Mouse (Mus musculus): ENCODE data around the gene Mrpl23. TPM values are rescaled to one million over a fixed set of nuclear protein-coding genes. Genes with fewer than 3 reads are reported as not detected.
A peak's percentile ranks its signal among the peaks of the same experiment; 100 is the strongest.

The Mrpl23 gene
- total and polyA plus RNA-seq, 2 experiments from 2014 or later: 25.5 to 69.3 TPM

GRCm38 (mm10) chr7:142575971-142576370 is 43.5 kb downstream of the Mrpl23 start:
- 94% methylated on average over 5 of the region's 5 CpGs for WGBS
- ATAC-seq (no peak), DNase-seq (ENCODE audit: low spot score) (no peak)
- H3K9ac ChIP-seq (replicated peaks; ENCODE audit: low read length): no peak overlapping the region
- no peak for TF ChIP-seq CTCF (IDR thresholded peaks at IDR 0.05; ENCODE audit: low read depth)
- no peak overlapping the region for H3K4me2 ChIP-seq (ENCODE audit: low read depth, low read length)
- H3K27ac ChIP-seq: no peak overlapping the region
- H3K9me3 ChIP-seq (ENCODE audit: low read length): 0 out of 2 replicates have a peak, but pooled peaks cover 3% of the 10 kb centered on the region
- no peaks in the 10 kb centered on the region for H3K27me3 ChIP-seq (ENCODE audit: insufficient read depth, low read length)
- H3K36me3 ChIP-seq (ENCODE audit: insufficient read depth, low read length): no peaks in the 10 kb centered on the region
- H3K4me3 ChIP-seq (ENCODE audit: low read length): no peak overlapping the region
- no peaks in the 10 kb centered on the region for H3K4me1 ChIP-seq (ENCODE audit: insufficient read depth, low read length)

GRCm38 (mm10) chr7:142576472-142577326 is 44.2 kb downstream of the Mrpl23 start:
- DNase-seq (ENCODE audit: low spot score) (no peak), ATAC-seq (no peak)
- H3K36me3 ChIP-seq (ENCODE audit: insufficient read depth, low read length): no peaks in the 10 kb centered on the region
- no peak overlapping the region for H3K27ac ChIP-seq
- H3K27me3 ChIP-seq (ENCODE audit: insufficient read depth, low read length): no peaks in the 10 kb centered on the region
- TF ChIP-seq CTCF (IDR thresholded peaks at IDR 0.05; ENCODE audit: low read depth): no peak
- no peak overlapping the region for H3K9ac ChIP-seq (replicated peaks; ENCODE audit: low read length)
- 87% methylated on average over 25 of the region's 25 CpGs for WGBS
- no peaks in the 10 kb centered on the region for H3K4me1 ChIP-seq (ENCODE audit: insufficient read depth, low read length)
- 0 out of 2 replicates have a peak, but pooled peaks cover 3% of the 10 kb centered on the region for H3K9me3 ChIP-seq (ENCODE audit: low read length)
- no peak overlapping the region for H3K4me2 ChIP-seq (ENCODE audit: low read depth, low read length)
- H3K4me3 ChIP-seq (ENCODE audit: low read length): no peak overlapping the region

- peak; percentile 39 for DNase-seq (ENCODE audit: low spot score)
- no peak for ATAC-seq
- WGBS: 48% methylated on average over 26 of the region's 26 CpGs
Measured at GRCm38 (mm10) chr7:142577806-142578423, 45.4 kb downstream of the Mrpl23 start.

GRCm38 (mm10) chr7:142579069-142579468 is 46.6 kb downstream of the Mrpl23 start:
- Histone ChIP-seq H3K9ac (replicated peaks; ENCODE audit: low read length) (no peak overlapping the region), H3K27me3 (ENCODE audit: insufficient read depth, low read length) (no peaks in the 10 kb centered on the region), H3K9me3 (ENCODE audit: low read length) (0 out of 2 replicates have a peak, but pooled peaks cover 3% of the 10 kb centered on the region), H3K27ac (no peak overlapping the region), H3K4me1 (ENCODE audit: insufficient read depth, low read length) (no peaks in the 10 kb centered on the region), H3K36me3 (ENCODE audit: insufficient read depth, low read length) (no peaks in the 10 kb centered on the region), H3K4me3 (ENCODE audit: low read length) (no peak overlapping the region), H3K4me2 (ENCODE audit: low read depth, low read length) (no peak overlapping the region)
- WGBS: 55% methylated on average over 5 of the region's 5 CpGs
- ATAC-seq (no peak), DNase-seq (ENCODE audit: low spot score) (no peak)
- peak; percentile 51 for TF ChIP-seq CTCF (IDR thresholded peaks at IDR 0.05; ENCODE audit: low read depth)

More at GRCm38 (mm10) chr7:142577806-142578423, 45.4 kb downstream of the Mrpl23 start:
- Histone ChIP-seq H3K27ac (no peak overlapping the region), H3K4me1 (ENCODE audit: insufficient read depth, low read length) (no peaks in the 10 kb centered on the region), H3K4me3 (ENCODE audit: low read length) (no peak overlapping the region; the same call in 1 of the 2 replicates), H3K36me3 (ENCODE audit: insufficient read depth, low read length) (no peaks in the 10 kb centered on the region), H3K4me2 (ENCODE audit: low read depth, low read length) (peak overlapping the region; percentile 40), H3K9ac (replicated peaks; ENCODE audit: low read length) (no peak overlapping the region), H3K9me3 (ENCODE audit: low read length) (0 out of 2 replicates have a peak, but pooled peaks cover 3% of the 10 kb centered on the region), H3K27me3 (ENCODE audit: insufficient read depth, low read length) (no peaks in the 10 kb centered on the region)
- no peak for TF ChIP-seq CTCF (IDR thresholded peaks at IDR 0.05; ENCODE audit: low read depth)

- H3K9ac ChIP-seq (replicated peaks; ENCODE audit: low read length): no peak overlapping the region
Measured at GRCm38 (mm10) chr7:142580121-142580879, 47.8 kb downstream of the Mrpl23 start.

GRCm38 (mm10) chr7:142581186-142581585 is 48.7 kb downstream of the Mrpl23 start:
- no peak overlapping the region for H3K4me3 ChIP-seq (ENCODE audit: low read length)
- ATAC-seq (no peak), DNase-seq (ENCODE audit: low spot score) (no peak)
- peak overlapping the region; percentile 45 for H3K4me2 ChIP-seq (ENCODE audit: low read depth, low read length)
- H3K27ac ChIP-seq: no peak overlapping the region
- 0 out of 2 replicates have a peak, but pooled peaks cover 3% of the 10 kb centered on the region for H3K9me3 ChIP-seq (ENCODE audit: low read length)
- no peaks in the 10 kb centered on the region for H3K4me1 ChIP-seq (ENCODE audit: insufficient read depth, low read length)
- no peaks in the 10 kb centered on the region for H3K27me3 ChIP-seq (ENCODE audit: insufficient read depth, low read length)
- TF ChIP-seq CTCF (IDR thresholded peaks at IDR 0.05; ENCODE audit: low read depth): no peak
- WGBS: 43% methylated on average over 7 of the region's 7 CpGs
- H3K36me3 ChIP-seq (ENCODE audit: insufficient read depth, low read length): no peaks in the 10 kb centered on the region
- H3K9ac ChIP-seq (replicated peaks; ENCODE audit: low read length): no peak overlapping the region

More at GRCm38 (mm10) chr7:142580121-142580879, 47.8 kb downstream of the Mrpl23 start:
- Histone ChIP-seq H3K4me2 (ENCODE audit: low read depth, low read length) (peak overlapping the region; percentile 66), H3K27ac (no peak overlapping the region), H3K36me3 (ENCODE audit: insufficient read depth, low read length) (no peaks in the 10 kb centered on the region), H3K9me3 (ENCODE audit: low read length) (0 out of 2 replicates have a peak, but pooled peaks cover 3% of the 10 kb centered on the region), H3K27me3 (ENCODE audit: insufficient read depth, low read length) (no peaks in the 10 kb centered on the region), H3K4me1 (ENCODE audit: insufficient read depth, low read length) (no peaks in the 10 kb centered on the region), H3K4me3 (ENCODE audit: low read length) (peak overlapping the region; percentile 34)
- TF ChIP-seq CTCF (IDR thresholded peaks at IDR 0.05; ENCODE audit: low read depth): peak; percentile 73
- ATAC-seq (peak; percentile 75), DNase-seq (ENCODE audit: low spot score) (peak; percentile 79)
- 42% methylated on average over 26 of the region's 26 CpGs for WGBS

All from hindbrain, postnatal 0 days (tissue).